Mouse (Mus musculus): ENCODE data around the gene Cmss1. TPM values are rescaled to one million over a fixed set of nuclear protein-coding genes. Genes with fewer than 3 reads are reported as not detected.

The Cmss1 gene
- polyA plus RNA-seq, 1 experiment from 2014 or later: 33.5 TPM

GRCm38 (mm10) chr16:57269751-57270150 is 336.9 kb downstream of the Cmss1 start:
- Histone ChIP-seq H3K9me3 (ENCODE audit: control insufficient read depth, low read length) (peaks cover 2% of the 10 kb centered on the region; the same call in 1 of the 2 replicates), H3K4me1 (ENCODE audit: control insufficient read depth, insufficient read depth, low read length) (peaks cover 3% of the 10 kb centered on the region; the same call in 1 of the 2 replicates), H3K36me3 (ENCODE audit: control insufficient read depth, insufficient read depth, low read length) (no peaks in the 10 kb centered on the region), H3K4me3 (ENCODE audit: low read depth, low read length) (no peak overlapping the region), H3K9ac (ENCODE audit: low read depth, low read length) (no peak overlapping the region), H3K27me3 (replicated peaks; ENCODE audit: control insufficient read depth, insufficient read depth, low read length) (no peaks in the 10 kb centered on the region), H3K27ac (replicated peaks; ENCODE audit: low read depth, low read length) (no peak overlapping the region), H3K4me2 (ENCODE audit: low read depth, low read length) (no peak overlapping the region)
- WGBS: 92% methylated on average over 13 of the region's 13 CpGs
- no peak for DNase-seq (ENCODE audit: low spot score)
- ATAC-seq (ENCODE audit: low read depth): no peak

DNA sequence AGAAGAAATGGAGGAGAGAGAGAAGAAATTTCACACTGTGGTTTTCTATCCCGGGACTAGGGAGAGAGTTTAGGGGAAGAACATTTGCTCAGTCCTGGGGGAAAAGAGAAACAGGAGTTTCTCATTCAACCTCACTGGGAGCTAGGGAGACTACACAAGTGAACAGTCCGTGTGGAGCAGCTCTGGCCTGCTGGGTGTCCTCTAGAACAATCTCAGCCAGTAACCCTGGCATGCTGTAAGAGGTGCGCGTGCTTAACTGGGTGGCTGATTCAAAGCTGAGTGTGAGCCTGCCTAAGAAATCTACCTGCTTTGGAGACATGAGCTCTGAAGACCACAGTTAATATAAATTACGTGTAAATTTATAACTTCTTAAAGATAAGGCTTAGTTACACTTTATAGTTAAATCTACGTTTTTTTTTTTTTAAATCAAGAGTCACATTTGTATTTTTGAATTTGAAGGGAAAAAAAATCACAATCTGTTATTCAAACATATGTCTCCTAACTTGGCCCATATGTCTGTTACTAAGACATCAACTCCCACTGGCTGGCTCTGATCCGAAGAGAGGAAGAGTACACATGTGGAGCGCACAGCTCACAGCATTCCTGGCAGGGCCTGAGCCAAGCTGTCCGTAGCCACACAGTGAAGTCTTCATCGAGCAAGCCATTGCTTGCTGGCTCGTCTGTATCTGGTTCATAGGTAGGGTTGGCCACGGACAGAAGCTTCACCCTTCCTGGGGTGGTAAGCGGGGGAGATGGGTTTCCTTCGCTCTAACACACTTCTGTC is 338.4 kb downstream of the Cmss1 start:
- ATAC-seq (ENCODE audit: low read depth) (peak; percentile 63), DNase-seq (ENCODE audit: low spot score) (peak; percentile 85)
- Histone ChIP-seq H3K4me2 (ENCODE audit: low read depth, low read length) (no peak overlapping the region), H3K27ac (replicated peaks; ENCODE audit: low read depth, low read length) (peak overlapping the region; percentile 41), H3K4me3 (ENCODE audit: low read depth, low read length) (no peak overlapping the region), H3K9ac (ENCODE audit: low read depth, low read length) (no peak overlapping the region), H3K27me3 (replicated peaks; ENCODE audit: control insufficient read depth, insufficient read depth, low read length) (no peaks in the 10 kb centered on the region), H3K9me3 (ENCODE audit: control insufficient read depth, low read length) (peaks cover 7% of the 10 kb centered on the region; the same call in 1 of the 2 replicates), H3K36me3 (ENCODE audit: control insufficient read depth, insufficient read depth, low read length) (no peaks in the 10 kb centered on the region), H3K4me1 (ENCODE audit: control insufficient read depth, insufficient read depth, low read length) (peaks cover 3% of the 10 kb centered on the region; the same call in 1 of the 2 replicates)
- 66% methylated on average over 14 of the region's 14 CpGs for WGBS

GRCm38 (mm10) chr16:57267068-57267467 is 339.6 kb downstream of the Cmss1 start:
- peak overlapping the region; percentile 49; the same call in 1 of the 2 replicates for H3K27ac ChIP-seq (replicated peaks; ENCODE audit: low read depth, low read length)
- no peaks in the 10 kb centered on the region for H3K36me3 ChIP-seq (ENCODE audit: control insufficient read depth, insufficient read depth, low read length)
- no peaks in the 10 kb centered on the region for H3K27me3 ChIP-seq (replicated peaks; ENCODE audit: control insufficient read depth, insufficient read depth, low read length)
- peaks cover 3% of the 10 kb centered on the region; the same call in 1 of the 2 replicates for H3K4me1 ChIP-seq (ENCODE audit: control insufficient read depth, insufficient read depth, low read length)
- H3K9ac ChIP-seq (ENCODE audit: low read depth, low read length): no peak overlapping the region
- ATAC-seq (ENCODE audit: low read depth) (peak; percentile 63; the same call in 1 of the 2 replicates), DNase-seq (ENCODE audit: low spot score) (peak; percentile 80)
- no peak overlapping the region for H3K4me3 ChIP-seq (ENCODE audit: low read depth, low read length)
- H3K9me3 ChIP-seq (ENCODE audit: control insufficient read depth, low read length): peaks cover 7% of the 10 kb centered on the region; the same call in 1 of the 2 replicates
- no peak overlapping the region for H3K4me2 ChIP-seq (ENCODE audit: low read depth, low read length)
- 0% methylated on average over 1 of the region's 1 CpGs for WGBS

DNA sequence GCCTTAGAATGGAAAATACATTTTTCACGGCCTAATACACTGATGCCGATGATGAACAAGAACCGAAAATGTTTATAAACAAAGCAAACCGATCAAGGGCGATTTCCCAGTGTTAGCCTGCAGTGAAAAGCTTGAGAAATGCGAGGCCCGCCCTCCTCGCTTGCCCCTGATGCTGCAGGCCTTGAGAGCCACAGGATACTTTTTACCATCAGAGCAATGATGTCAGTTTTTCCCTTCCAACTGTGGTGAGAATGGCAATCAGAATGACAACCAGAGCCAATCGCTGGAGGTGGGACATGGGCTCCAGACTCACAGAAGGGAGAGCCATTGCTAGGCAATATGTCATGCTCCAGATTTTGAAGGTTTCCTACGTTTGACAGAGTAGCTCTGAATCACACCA is 346.5 kb downstream of the Cmss1 start:
- H3K9ac ChIP-seq (ENCODE audit: low read depth, low read length): no peak overlapping the region
- no peaks in the 10 kb centered on the region for H3K27me3 ChIP-seq (replicated peaks; ENCODE audit: control insufficient read depth, insufficient read depth, low read length)
- WGBS: 90% methylated on average over 10 of the region's 10 CpGs
- no peak overlapping the region for H3K4me2 ChIP-seq (ENCODE audit: low read depth, low read length)
- H3K4me3 ChIP-seq (ENCODE audit: low read depth, low read length): no peak overlapping the region
- no peaks in the 10 kb centered on the region for H3K4me1 ChIP-seq (ENCODE audit: control insufficient read depth, insufficient read depth, low read length)
- DNase-seq (ENCODE audit: low spot score) (no peak), ATAC-seq (ENCODE audit: low read depth) (no peak)
- H3K27ac ChIP-seq (replicated peaks; ENCODE audit: low read depth, low read length): no peak overlapping the region
- no peaks in the 10 kb centered on the region for H3K36me3 ChIP-seq (ENCODE audit: control insufficient read depth, insufficient read depth, low read length)
- peaks cover 7% of the 10 kb centered on the region; the same call in 1 of the 2 replicates for H3K9me3 ChIP-seq (ENCODE audit: control insufficient read depth, low read length)

DNA sequence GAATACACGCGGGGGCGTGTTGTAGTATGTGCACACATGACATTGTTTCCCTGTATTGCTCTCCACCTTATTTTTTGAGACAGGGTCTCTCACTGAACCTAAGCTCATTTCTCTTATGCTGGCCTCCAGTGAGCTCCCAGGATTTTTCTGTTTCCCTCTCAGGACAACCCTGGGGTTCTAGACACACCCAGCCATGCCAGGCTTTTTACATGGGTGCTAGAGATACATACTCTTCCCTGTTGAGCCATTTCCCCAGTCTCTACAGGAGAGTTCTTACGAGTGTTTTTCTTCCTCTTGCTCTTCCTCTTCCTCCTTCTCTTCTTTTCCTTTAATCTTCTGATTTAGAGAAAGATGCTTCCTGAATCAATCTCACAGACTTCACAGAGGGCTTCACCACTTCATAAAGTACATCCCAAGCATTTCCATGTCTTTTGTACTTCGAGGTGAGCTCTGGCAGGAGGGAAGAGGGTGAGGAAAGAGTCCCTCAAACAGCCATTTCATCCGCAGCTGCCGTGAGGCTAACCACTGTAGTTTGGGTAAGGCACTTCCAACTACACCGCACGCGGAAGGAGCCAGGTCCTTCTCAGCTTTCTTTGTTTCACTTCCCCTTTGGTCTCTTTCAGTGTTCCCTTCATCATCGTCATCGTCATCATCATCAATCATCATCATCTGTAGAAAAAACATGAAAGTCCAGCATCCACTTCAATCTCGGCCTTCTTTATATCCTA is 347.1 kb downstream of the Cmss1 start:
- WGBS: 85% methylated on average over 13 of the region's 13 CpGs
- Histone ChIP-seq H3K36me3 (ENCODE audit: control insufficient read depth, insufficient read depth, low read length) (no peaks in the 10 kb centered on the region), H3K9ac (ENCODE audit: low read depth, low read length) (no peak overlapping the region), H3K27ac (replicated peaks; ENCODE audit: low read depth, low read length) (no peak overlapping the region), H3K4me3 (ENCODE audit: low read depth, low read length) (no peak overlapping the region), H3K9me3 (ENCODE audit: control insufficient read depth, low read length) (peaks cover 2% of the 10 kb centered on the region; the same call in 1 of the 2 replicates), H3K27me3 (replicated peaks; ENCODE audit: control insufficient read depth, insufficient read depth, low read length) (no peaks in the 10 kb centered on the region), H3K4me1 (ENCODE audit: control insufficient read depth, insufficient read depth, low read length) (no peaks in the 10 kb centered on the region), H3K4me2 (ENCODE audit: low read depth, low read length) (no peak overlapping the region)
- DNase-seq (ENCODE audit: low spot score): no peak
- ATAC-seq (ENCODE audit: low read depth): no peak

Other genes with a start within 250 kb of the Cmss1 start
- gene Col8a1, start 147.9 kb upstream of the Cmss1 start, polyA plus RNA-seq (2014; fragmentation: Nextera tagmentation; extraction: Ambion mirVana): 42.7 and 45.0 TPM in 2 replicates